Mouse (Mus musculus) spleen, embryonic (tissue): ENCODE measurements around the gene Col5a3.

ENCODE experiments used
- CTCF ChIA-PET: fragments of 350-600 bp; sonication (Branson Sonifier 250); formaldehyde crosslinking; loops from one replicate; lab custom pipeline; 2022; lab: Charles Lee

The Col5a3 gene

GRCm38 (mm10) chr9:20749213-20749612, 65.7 kb downstream of the Col5a3 start:
- CTCF ChIA-PET: no interaction called here

GRCm38 (mm10) chr9:20748540-20748939, 66.3 kb downstream of the Col5a3 start:
- CTCF ChIA-PET: no interaction called here

GRCm38 (mm10) chr9:20747682-20748081, 67.2 kb downstream of the Col5a3 start:
- CTCF ChIA-PET: no interaction called here

GRCm38 (mm10) chr9:20746017-20746660, 68.7 kb downstream of the Col5a3 start, which contains the start of gene Olfm2:
TSS of gene Olfm2 (minus strand) at chr9:20746349.
- CTCF ChIA-PET: no interaction called here

GRCm38 (mm10) chr9:20745129-20745966, 69.5 kb downstream of the Col5a3 start:
- CTCF ChIA-PET: no interaction called here

GRCm38 (mm10) chr9:20743946-20744738, 70.7 kb downstream of the Col5a3 start:
- CTCF ChIA-PET: no interaction called here

- CTCF ChIA-PET: interaction anchor here (0.6 kb wide), 1 partner anchor 10 kb away, joined by 9 read pairs; no protein-coding TSS in a partner anchor
These were observed 74.5 kb downstream of the Col5a3 start for GRCm38 (mm10) chr9:20740407-20740806.

GRCm38 (mm10) chr9:20738251-20738999, 76.4 kb downstream of the Col5a3 start:
- CTCF ChIA-PET: interaction anchor here (0.7 to 0.8 kb wide), 3 partner anchors 14 to 94 kb away, joined by 3 to 9 read pairs (median 4); no protein-coding TSS in a partner anchor

- CTCF ChIA-PET: no interaction called here
These were observed 77.6 kb downstream of the Col5a3 start for GRCm38 (mm10) chr9:20737227-20737626.

GRCm38 (mm10) chr9:20734692-20735091, 80.2 kb downstream of the Col5a3 start:
- CTCF ChIA-PET: no interaction called here

- CTCF ChIA-PET: no interaction called here
These were observed 83.1 kb downstream of the Col5a3 start for GRCm38 (mm10) chr9:20731797-20732196.

- CTCF ChIA-PET: no interaction called here
These were observed 85.4 kb downstream of the Col5a3 start for GRCm38 (mm10) chr9:20729451-20729850.

- CTCF ChIA-PET: no interaction called here
These were observed 87.2 kb downstream of the Col5a3 start for GRCm38 (mm10) chr9:20727601-20728113.

GRCm38 (mm10) chr9:20726859-20727600, 87.8 kb downstream of the Col5a3 start:
- CTCF ChIA-PET: interaction anchor here (0.5 kb wide), 1 partner anchor 63 kb away, joined by 3 read pairs; no protein-coding TSS in a partner anchor

GRCm38 (mm10) chr9:20726134-20726858, 88.6 kb downstream of the Col5a3 start:
- CTCF ChIA-PET: interaction anchor here (0.5 kb wide), 1 partner anchor 62 kb away, joined by 3 read pairs; no protein-coding TSS in a partner anchor

GRCm38 (mm10) chr9:20721582-20721981, 93.3 kb downstream of the Col5a3 start:
- CTCF ChIA-PET: no interaction called here
